Mouse (Mus musculus): ENCODE data around the gene Srrd. TPM values are rescaled to one million over a fixed set of nuclear protein-coding genes. Genes with fewer than 3 reads are reported as not detected.

The Srrd gene
- polyA plus RNA-seq, 1 experiment from 2014 or later: 45.7 TPM

- H3K9me3 ChIP-seq: no peaks in the 10 kb centered on the region
- peaks cover 28% of the 10 kb centered on the region for H3K36me3 ChIP-seq
- no peak for ATAC-seq (ENCODE audit: borderline replicate concordance, extremely low read depth, low FRiP score, low TSS enrichment)
- H3K4me2 ChIP-seq: no peak overlapping the region
- H3K4me3 ChIP-seq: no peak overlapping the region
- WGBS: 70% methylated on average over 5 of the region's 5 CpGs
- H3K9ac ChIP-seq: no peak overlapping the region
- no peaks in the 10 kb centered on the region for H3K27me3 ChIP-seq
- 0 out of 2 replicates have a peak, but pooled peaks cover 12% of the 10 kb centered on the region for H3K4me1 ChIP-seq
- H3K27ac ChIP-seq: no peak overlapping the region
Measured at GRCm38 (mm10) chr5:112305842-112306241, 37.0 kb downstream of the Srrd start.

GRCm38 (mm10) chr5:112302310-112302709, 40.5 kb downstream of the Srrd start:
- H3K4me1 ChIP-seq: peaks cover 24% of the 10 kb centered on the region; the same call in 1 of the 2 replicates
- H3K36me3 ChIP-seq: no peaks in the 10 kb centered on the region; the same call in 1 of the 2 replicates
- peak overlapping the region; percentile 12; the same call in 1 of the 2 replicates for H3K27ac ChIP-seq
- H3K9me3 ChIP-seq: no peaks in the 10 kb centered on the region
- no peak overlapping the region for H3K4me3 ChIP-seq
- no peak overlapping the region for H3K4me2 ChIP-seq
- H3K9ac ChIP-seq: no peak overlapping the region
- no peak for ATAC-seq (ENCODE audit: borderline replicate concordance, extremely low read depth, low FRiP score, low TSS enrichment)
- 60% methylated on average over 5 of the region's 5 CpGs for WGBS
- no peaks in the 10 kb centered on the region for H3K27me3 ChIP-seq

GRCm38 (mm10) chr5:112301694-112302093, 41.1 kb downstream of the Srrd start:
- H3K4me3 ChIP-seq: no peak overlapping the region
- H3K27ac ChIP-seq: peak overlapping the region; percentile 12; the same call in 1 of the 2 replicates
- H3K9ac ChIP-seq: no peak overlapping the region
- no peak for ATAC-seq (ENCODE audit: borderline replicate concordance, extremely low read depth, low FRiP score, low TSS enrichment)
- no peaks in the 10 kb centered on the region for H3K36me3 ChIP-seq
- WGBS: 77% methylated on average over 4 of the region's 4 CpGs
- peaks cover 29% of the 10 kb centered on the region for H3K4me1 ChIP-seq
- H3K4me2 ChIP-seq: no peak overlapping the region
- H3K9me3 ChIP-seq: no peaks in the 10 kb centered on the region
- H3K27me3 ChIP-seq: no peaks in the 10 kb centered on the region

DNA sequence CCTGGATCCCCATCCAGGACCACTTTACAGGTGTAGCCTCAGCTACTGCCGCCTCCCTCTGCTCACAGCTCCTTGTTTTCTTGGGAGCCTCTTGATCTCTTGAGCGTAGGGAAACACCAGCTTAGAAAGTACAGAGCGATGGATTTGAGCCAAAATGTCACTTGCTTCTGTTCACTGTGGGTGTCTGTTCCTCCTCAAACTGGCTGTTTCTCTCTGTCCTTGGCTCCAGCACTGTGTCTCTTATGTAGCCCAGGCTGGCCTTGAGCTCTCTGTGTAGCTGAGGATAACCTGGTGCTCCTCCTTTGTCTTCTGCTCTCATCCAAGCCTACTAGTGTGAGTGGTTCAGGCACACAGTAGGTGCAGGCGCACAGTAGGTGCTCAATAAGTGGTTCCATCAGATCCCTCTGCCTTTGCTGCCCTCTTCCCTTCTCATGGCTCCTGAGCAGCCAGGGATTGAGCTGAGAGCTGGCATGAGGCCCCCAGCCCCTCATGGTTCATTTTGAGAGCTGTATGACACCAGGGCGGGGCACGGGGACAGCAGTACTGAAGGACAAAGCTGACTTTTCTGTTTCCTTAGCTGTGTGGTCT, 42.0 kb downstream of the Srrd start:
- H3K27me3 ChIP-seq: no peaks in the 10 kb centered on the region
- no peak overlapping the region for H3K9ac ChIP-seq
- 77% methylated on average over 6 of the region's 6 CpGs for WGBS
- H3K4me1 ChIP-seq: peaks cover 37% of the 10 kb centered on the region
- H3K4me3 ChIP-seq: no peak overlapping the region
- H3K4me2 ChIP-seq: no peak overlapping the region
- ATAC-seq (ENCODE audit: borderline replicate concordance, extremely low read depth, low FRiP score, low TSS enrichment): no peak
- H3K36me3 ChIP-seq: no peaks in the 10 kb centered on the region
- H3K27ac ChIP-seq: no peak overlapping the region; the same call in 1 of the 2 replicates
- H3K9me3 ChIP-seq: no peaks in the 10 kb centered on the region

GRCm38 (mm10) chr5:112300112-112300511, 42.7 kb downstream of the Srrd start:
- no peak for ATAC-seq (ENCODE audit: borderline replicate concordance, extremely low read depth, low FRiP score, low TSS enrichment)
- Histone ChIP-seq H3K27me3 (no peaks in the 10 kb centered on the region), H3K4me3 (no peak overlapping the region), H3K27ac (no peak overlapping the region), H3K4me2 (no peak overlapping the region), H3K9ac (no peak overlapping the region), H3K36me3 (no peaks in the 10 kb centered on the region), H3K4me1 (peaks cover 38% of the 10 kb centered on the region), H3K9me3 (no peaks in the 10 kb centered on the region)
- 79% methylated on average over 2 of the region's 2 CpGs for WGBS

GRCm38 (mm10) chr5:112299399-112299798, 43.4 kb downstream of the Srrd start:
- H3K4me3 ChIP-seq: no peak overlapping the region
- WGBS: 69% methylated on average over 4 of the region's 4 CpGs
- no peaks in the 10 kb centered on the region for H3K9me3 ChIP-seq
- no peaks in the 10 kb centered on the region for H3K27me3 ChIP-seq
- H3K4me1 ChIP-seq: peaks cover 43% of the 10 kb centered on the region
- H3K27ac ChIP-seq: peak overlapping the region; percentile 63; the same call in 1 of the 2 replicates
- H3K4me2 ChIP-seq: no peak overlapping the region
- ATAC-seq (ENCODE audit: borderline replicate concordance, extremely low read depth, low FRiP score, low TSS enrichment): no peak
- H3K9ac ChIP-seq: no peak overlapping the region
- no peaks in the 10 kb centered on the region for H3K36me3 ChIP-seq

DNA sequence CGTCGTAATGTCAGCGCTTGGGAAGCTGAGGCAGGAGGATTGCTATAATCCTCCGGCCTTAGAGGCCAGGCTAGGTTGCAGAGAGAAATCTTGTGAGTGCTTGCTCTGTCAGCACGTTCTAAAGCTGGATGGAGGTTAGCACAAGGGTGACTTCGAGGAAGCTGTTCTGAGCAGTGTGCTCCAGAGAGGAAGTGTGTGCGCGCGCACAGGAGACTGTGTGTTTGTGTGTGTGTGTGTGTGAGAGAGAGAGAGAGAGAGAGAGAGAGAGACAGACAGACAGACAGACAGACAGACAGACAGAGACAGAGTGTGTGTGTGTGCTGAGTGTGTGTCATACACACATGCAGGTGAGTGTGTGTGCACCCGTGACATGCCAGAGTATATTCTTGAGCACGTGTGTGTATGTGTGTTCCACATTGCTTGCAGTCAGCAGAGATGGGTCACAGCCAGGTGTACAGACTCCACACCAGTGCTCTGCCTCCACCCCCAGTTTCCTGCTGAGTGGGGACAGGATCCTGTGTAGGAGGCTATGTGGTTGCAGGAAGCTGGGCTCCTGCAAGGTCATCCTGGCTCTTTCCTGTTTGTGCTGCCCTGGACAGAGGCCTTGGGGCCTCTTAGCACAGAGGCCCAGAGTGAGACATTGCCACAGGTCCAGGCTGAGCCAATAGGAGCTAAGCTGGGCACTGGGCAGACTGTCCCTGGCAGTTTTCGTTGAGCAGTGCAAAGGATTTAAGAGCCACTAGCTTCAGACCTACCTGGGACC, 44.4 kb downstream of the Srrd start:
- Histone ChIP-seq H3K9me3 (no peaks in the 10 kb centered on the region), H3K4me2 (no peak overlapping the region), H3K27me3 (no peaks in the 10 kb centered on the region), H3K4me1 (peaks cover 43% of the 10 kb centered on the region), H3K4me3 (no peak overlapping the region), H3K27ac (peak overlapping the region; percentile 72), H3K9ac (no peak overlapping the region), H3K36me3 (no peaks in the 10 kb centered on the region)
- WGBS: 76% methylated on average over 12 of the region's 12 CpGs
- ATAC-seq (ENCODE audit: borderline replicate concordance, extremely low read depth, low FRiP score, low TSS enrichment): peak; percentile 59

DNA sequence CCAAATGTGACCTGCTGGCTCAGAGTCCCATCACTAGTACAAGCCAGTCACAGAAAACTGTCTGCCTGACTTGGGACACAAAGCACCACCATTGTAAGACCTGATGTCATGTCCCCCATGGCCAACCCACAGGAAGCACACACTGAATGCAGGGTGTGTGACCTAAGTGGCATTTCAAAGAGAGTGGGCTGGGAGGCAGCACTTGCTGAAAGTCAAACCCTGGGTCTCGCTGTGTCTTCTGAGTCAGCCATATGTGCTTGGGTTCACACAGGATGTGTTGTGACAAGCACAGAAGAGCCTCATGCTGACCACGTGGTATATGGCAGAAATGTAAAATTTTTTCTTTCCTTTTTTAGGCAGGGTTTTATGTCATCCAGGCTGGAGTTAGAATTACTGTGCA, 45.6 kb downstream of the Srrd start:
- Histone ChIP-seq H3K27me3 (no peaks in the 10 kb centered on the region), H3K4me3 (no peak overlapping the region), H3K9ac (no peak overlapping the region), H3K36me3 (no peaks in the 10 kb centered on the region), H3K9me3 (no peaks in the 10 kb centered on the region), H3K4me1 (peaks cover 39% of the 10 kb centered on the region), H3K4me2 (no peak overlapping the region), H3K27ac (peak overlapping the region; percentile 72)
- 66% methylated on average over 2 of the region's 2 CpGs for WGBS
- no peak for ATAC-seq (ENCODE audit: borderline replicate concordance, extremely low read depth, low FRiP score, low TSS enrichment)

DNA sequence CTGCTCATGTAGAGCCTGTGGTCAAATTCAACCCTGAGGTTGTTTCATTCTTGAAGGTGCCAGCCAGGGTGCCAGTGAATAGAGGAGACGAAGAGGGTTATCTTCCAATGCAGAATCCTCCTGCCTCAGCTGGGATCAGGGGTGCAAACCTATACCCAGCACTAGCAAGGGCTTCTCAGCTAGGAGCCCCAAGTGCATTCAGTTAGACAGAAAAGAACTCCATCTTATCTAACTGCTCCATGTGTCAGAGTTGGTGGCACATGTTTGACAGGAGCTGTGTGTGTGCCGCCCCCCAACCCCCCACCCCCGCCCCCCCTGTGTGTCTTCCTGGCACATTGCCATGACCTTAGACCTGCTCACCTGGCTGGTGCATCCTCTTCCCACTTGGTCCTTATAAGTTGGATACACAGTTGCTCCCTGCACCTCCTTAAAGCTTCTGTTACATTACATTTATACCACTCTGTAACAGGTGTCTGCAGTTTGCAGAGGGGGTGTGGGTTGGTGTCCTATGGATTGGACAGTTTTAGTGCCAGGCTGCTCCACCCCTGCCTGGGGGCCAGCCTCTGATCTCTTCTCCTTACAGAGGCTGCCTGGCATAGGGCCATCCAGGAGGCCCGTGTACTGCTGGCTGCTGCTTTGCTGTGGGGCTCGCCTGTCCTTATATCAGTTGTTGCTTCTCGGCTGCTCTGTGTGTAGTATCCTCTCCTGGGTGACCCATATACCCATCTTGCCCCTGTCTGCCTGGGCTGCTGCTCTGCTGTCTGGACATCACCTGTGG, 46.2 kb downstream of the Srrd start:
- Histone ChIP-seq H3K4me1 (peaks cover 33% of the 10 kb centered on the region), H3K9me3 (no peaks in the 10 kb centered on the region), H3K9ac (no peak overlapping the region), H3K4me2 (no peak overlapping the region), H3K27ac (peak overlapping the region; percentile 72), H3K27me3 (no peaks in the 10 kb centered on the region), H3K36me3 (no peaks in the 10 kb centered on the region), H3K4me3 (no peak overlapping the region)
- WGBS: 46% methylated on average over 6 of the region's 6 CpGs
- ATAC-seq (ENCODE audit: borderline replicate concordance, extremely low read depth, low FRiP score, low TSS enrichment): no peak

- WGBS: 65% methylated on average over 8 of the region's 8 CpGs
- Histone ChIP-seq H3K36me3 (no peaks in the 10 kb centered on the region), H3K27me3 (no peaks in the 10 kb centered on the region), H3K4me3 (no peak overlapping the region), H3K9me3 (no peaks in the 10 kb centered on the region), H3K9ac (no peak overlapping the region), H3K27ac (no peak overlapping the region), H3K4me2 (no peak overlapping the region), H3K4me1 (peaks cover 33% of the 10 kb centered on the region)
- ATAC-seq (ENCODE audit: borderline replicate concordance, extremely low read depth, low FRiP score, low TSS enrichment): no peak
Measured at GRCm38 (mm10) chr5:112295564-112295963, 47.3 kb downstream of the Srrd start.

DNA sequence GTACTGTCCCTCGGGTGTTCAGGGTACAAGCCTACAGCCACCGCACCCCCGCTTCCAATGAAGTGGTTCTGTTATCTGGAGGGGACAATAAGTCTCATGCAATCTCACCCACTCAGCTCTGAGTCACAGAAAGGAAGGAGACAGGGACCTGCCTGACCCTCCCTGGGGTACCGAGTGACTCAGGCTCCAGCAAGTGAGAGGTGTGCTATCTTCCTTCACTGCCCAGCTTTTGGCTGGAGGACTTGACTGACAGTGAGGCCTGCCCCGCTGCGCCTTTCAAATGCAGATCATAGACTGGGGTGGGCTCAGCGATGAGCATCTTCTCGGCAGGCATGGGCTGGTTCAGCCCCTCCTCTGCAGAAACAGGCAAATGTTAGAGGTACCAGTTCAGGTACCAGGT, 47.7 kb downstream of the Srrd start:
- peaks cover 37% of the 10 kb centered on the region for H3K4me1 ChIP-seq

GRCm38 (mm10) chr5:112294696-112295095, 48.1 kb downstream of the Srrd start:
- H3K27ac ChIP-seq: no peak overlapping the region
- no peaks in the 10 kb centered on the region for H3K9me3 ChIP-seq
- no peak overlapping the region for H3K4me3 ChIP-seq
- no peaks in the 10 kb centered on the region for H3K36me3 ChIP-seq
- no peak overlapping the region for H3K9ac ChIP-seq
- no peaks in the 10 kb centered on the region for H3K27me3 ChIP-seq
- no peak overlapping the region for H3K4me2 ChIP-seq
- H3K4me1 ChIP-seq: peaks cover 39% of the 10 kb centered on the region
- 80% methylated on average over 4 of the region's 4 CpGs for WGBS
- no peak for ATAC-seq (ENCODE audit: borderline replicate concordance, extremely low read depth, low FRiP score, low TSS enrichment)

More for the DNA sequence above, 47.7 kb downstream of the Srrd start:
- Histone ChIP-seq H3K4me2 (no peak overlapping the region), H3K4me3 (no peak overlapping the region), H3K27me3 (no peaks in the 10 kb centered on the region), H3K27ac (no peak overlapping the region), H3K36me3 (no peaks in the 10 kb centered on the region), H3K9ac (no peak overlapping the region), H3K9me3 (no peaks in the 10 kb centered on the region)
- WGBS: 52% methylated on average over 8 of the region's 8 CpGs
- ATAC-seq (ENCODE audit: borderline replicate concordance, extremely low read depth, low FRiP score, low TSS enrichment): no peak

Data from lung, embryonic 15.5 days (tissue).